Mouse (Mus musculus) heart, adult 9 months (tissue): ENCODE data around the gene D11Wsu47e.

ENCODE experiments used
- DNase-seq, 2 experiments: peaks; one replicate each; pipeline ENCODE4 v3.0.0; 2022; ENCODE audit warnings: low spot score in 2 of 2

D11Wsu47e gene

DNA sequence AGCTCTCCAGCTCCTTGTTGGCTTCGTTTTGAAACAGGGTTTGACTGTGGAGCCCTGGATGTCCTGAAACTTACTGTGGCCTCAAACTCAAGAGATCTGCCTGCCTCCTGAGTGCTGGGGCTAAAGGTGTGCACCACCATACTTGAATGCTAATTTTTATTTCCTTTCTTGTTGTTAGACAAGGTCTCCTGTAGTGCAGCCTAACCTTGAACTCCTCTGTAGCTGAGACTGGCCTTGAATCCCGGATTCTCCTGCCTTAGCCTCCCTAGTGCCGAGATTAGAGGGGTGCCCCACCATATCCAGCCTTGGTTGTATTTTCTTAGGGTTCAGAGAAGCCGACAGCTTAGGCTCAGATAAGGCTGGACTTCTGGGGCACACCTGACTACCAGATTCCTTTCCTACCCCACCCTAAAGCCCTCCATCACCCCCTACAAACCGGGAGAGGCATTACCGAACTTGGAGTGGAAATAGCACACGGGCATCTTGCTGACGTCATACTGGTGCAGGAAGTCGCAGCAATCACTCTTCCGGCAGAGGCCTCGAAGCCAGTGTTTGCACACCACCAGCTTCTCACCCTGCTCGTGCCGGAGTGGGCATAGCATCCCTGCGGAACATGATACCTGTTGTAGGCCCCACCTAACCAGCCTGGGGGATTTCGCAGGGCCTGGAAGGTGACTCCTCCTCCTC is 21.9 kb downstream of the D11Wsu47e start:
- no peak for DNase-seq

DNA sequence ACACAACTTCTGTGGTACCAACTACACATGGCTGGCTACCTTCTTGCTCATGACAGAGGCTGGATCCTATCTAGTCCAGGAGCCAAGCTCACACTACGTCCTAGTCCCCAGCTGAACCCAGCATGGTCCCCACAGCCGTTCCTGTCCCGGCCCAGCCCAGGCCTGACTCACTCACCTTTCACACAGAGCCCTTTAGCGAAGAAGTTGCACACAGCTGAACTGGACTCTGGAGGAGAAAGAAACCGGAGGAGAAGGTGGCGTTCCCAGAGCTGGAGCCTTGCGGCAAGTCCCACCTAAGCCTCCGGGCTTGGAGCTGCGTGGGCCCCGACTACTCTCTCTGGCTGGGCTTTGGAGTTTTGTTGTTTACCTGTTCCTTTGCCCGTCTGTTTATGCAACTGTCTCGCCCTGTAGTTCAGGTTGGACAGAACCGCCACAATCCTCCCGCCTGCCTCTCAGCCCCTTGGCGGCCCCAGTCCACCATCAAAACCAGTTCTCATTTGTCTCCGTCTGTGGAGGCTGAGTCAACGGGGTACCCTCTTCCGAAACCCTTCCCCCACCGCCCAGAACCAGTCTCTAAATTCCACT is 24.5 kb downstream of the D11Wsu47e start:
- no peak for DNase-seq

DNA sequence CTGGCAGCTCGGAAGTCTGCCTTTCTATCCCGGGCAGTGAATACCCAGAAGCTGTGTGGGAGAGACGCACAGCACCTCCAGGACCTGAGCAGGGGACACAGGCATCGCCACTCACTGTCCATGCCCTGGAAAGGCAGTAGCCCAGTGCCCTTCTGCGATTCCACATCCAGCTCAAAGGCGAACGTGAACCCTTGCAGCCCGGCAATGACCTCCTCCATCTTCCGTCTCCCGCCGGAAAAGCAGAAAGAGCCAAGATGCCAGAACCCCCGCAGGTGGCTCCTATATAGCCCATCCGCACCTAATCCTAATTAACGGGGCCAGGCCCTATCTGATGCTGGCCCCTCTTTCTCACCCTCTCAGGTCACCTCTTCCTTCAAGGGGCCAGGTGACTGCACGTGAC is 25.1 kb downstream of the D11Wsu47e start:
- DNase-seq = no peak

- DNase-seq = no peak
These were observed 25.6 kb downstream of the D11Wsu47e start, which contains the start of gene Cpsf4l for GRCm38 (mm10) chr11:113709731-113710256. Gene Cpsf4l (minus strand): TSS chr11:113710017.

DNA sequence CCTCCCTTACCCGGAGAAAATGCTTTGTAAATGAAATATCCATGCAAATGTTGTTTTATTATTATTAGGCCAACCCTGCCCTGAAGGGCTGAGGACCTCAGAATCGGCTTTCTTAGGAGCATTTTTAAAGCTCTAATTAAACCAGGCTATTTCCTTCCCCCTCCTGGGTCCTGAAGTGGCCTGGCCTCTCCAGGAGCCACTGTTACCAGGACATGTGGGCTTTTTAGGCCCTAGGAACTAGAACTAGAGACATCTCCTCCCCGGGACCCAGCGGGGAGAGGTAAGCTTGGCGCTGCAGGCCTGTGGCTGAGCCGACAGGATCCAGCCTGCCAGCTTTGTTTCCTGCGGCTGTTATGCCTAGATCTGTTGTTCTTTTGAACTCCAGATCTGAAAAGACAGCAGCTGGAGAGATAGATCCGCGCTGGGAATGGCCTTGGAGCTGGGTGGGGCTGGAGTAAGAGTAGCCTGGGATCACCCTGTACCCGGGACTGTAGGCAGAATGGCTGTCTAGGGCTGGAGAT is 26.1 kb downstream of the D11Wsu47e start:
- no peak for DNase-seq

- no peak for DNase-seq
These were observed 26.8 kb downstream of the D11Wsu47e start for GRCm38 (mm10) chr11:113711061-113711460.

GRCm38 (mm10) chr11:113715078-113715674 is 31.0 kb downstream of the D11Wsu47e start:
- DNase-seq = no peak

DNA sequence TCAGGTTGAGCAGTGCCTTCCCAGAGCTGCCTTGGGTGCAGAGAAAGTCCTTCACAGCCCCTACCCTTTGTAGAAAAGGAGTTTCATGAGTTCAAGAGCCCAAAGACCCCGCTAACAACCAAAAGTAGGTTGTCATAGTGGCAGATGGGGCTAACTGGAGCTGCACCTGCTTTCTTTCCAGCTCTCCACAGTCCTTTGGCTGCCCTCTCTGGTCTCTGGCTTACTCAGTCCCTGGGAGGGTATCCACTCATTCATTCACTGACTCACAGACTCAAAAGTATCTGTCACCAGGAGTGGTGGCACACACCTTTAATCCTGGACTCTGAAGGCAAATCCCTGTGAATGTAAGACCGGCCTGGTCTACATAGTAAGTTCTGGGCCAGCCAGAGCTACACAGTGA is 31.9 kb downstream of the D11Wsu47e start:
- DNase-seq = no peak

- no peak for DNase-seq
These were observed 33.7 kb downstream of the D11Wsu47e start for GRCm38 (mm10) chr11:113717767-113718424.

- no peak for DNase-seq
These were observed 38.3 kb downstream of the D11Wsu47e start for GRCm38 (mm10) chr11:113722405-113723090.

DNA sequence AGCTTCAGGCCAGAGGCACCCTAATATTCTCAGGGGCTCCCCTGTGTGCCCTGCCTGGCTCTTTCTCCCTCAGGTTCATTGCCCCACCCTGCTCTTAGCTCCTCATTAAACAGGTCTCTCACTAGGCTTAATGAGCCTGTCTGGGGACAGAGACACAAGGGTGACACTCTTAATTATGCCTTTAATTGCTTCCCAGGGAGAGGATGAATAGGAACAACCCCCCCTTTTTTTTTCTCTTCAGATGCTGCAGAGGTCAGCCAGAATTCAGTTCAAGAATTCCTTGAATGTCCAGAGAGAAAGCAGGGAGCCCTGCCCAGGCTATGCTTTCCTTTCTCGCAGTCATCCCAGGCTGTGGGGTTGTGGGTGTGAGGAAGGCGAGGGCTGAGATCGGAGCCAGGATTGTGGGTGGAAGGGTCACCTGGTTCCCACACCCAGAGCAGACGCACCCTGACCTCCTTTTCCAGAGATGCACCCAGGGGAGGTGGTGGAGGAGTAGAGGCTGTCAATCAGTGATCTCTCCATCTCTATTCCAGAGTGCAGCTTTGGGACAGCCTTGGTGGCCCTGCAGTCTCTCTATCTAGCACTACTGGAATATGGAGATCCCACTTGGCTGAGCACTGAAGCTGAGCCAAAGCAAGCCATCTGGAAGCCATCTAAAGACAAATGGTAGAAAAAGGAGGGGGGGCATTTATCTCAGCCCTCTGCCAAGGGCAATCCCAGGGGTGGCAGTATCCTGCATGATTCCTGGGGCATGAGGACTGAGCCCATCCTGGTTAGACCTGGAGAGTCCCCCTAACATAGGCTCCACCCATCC is 41.2 kb downstream of the D11Wsu47e start:
- DNase-seq = peak; percentile 60 to 74

- DNase-seq = no peak
These were observed 43.0 kb downstream of the D11Wsu47e start for GRCm38 (mm10) chr11:113726994-113727888.

DNA sequence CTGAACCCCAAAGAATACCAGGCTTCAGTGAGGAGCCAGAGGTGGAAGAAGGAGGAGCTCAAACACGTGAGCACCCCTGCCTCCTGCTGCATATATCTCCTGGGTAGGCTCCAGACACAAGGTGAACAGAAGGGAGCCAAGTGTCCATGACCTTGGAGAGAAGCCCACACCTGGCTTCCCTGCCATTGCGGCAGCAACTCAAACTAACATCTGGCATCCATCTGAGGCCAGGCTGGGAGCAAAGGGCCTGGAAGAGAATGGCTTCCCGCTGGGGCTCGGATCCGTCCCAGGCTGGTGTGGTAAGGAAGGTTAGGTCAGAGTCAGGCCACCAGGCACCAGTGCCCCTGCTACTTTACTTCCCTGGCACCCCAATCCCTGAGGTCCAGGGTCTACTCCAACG is 43.8 kb downstream of the D11Wsu47e start:
- DNase-seq = no peak

DNA sequence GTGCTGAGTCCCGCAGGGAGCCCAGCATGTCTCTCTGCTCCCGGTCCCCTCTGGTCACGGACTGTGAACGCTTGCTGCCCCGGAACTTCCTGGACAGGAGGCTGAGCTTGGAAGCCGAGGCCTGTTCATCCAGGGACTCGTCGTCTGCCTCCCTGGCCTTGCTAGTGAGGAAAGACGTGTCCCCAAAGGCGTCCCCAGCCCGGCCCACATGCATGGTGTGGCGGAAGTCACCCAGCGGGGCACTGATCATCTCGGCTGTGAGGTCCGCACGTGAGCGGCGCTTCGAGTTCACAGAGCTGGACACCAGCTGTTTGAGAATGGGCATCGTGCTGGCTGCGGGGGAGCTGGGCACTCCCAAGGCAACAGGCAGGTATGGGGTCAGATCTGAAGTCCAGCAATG is 45.0 kb downstream of the D11Wsu47e start:
- DNase-seq = no peak

- DNase-seq = no peak
These were observed 45.7 kb downstream of the D11Wsu47e start for GRCm38 (mm10) chr11:113729917-113730316.

DNA sequence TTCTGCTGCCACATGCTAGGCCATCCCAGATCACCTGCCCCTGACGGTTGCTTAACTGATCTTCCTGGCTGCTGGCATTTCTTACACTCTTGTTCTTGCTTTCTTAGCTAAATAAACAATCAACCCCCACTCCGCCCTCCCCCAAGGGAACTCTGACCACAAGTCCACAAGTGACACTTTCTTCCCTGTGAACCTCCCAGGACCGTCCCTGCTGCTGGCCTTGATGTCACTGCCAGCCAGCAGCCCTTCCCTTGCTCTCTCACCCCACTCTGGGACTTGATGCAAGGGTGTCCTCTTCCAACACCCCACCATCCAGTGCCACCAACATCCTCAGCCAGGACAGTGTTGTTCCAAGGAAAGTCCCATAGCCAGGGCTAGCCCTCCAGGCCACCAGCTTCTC is 46.7 kb downstream of the D11Wsu47e start:
- no peak for DNase-seq

DNA sequence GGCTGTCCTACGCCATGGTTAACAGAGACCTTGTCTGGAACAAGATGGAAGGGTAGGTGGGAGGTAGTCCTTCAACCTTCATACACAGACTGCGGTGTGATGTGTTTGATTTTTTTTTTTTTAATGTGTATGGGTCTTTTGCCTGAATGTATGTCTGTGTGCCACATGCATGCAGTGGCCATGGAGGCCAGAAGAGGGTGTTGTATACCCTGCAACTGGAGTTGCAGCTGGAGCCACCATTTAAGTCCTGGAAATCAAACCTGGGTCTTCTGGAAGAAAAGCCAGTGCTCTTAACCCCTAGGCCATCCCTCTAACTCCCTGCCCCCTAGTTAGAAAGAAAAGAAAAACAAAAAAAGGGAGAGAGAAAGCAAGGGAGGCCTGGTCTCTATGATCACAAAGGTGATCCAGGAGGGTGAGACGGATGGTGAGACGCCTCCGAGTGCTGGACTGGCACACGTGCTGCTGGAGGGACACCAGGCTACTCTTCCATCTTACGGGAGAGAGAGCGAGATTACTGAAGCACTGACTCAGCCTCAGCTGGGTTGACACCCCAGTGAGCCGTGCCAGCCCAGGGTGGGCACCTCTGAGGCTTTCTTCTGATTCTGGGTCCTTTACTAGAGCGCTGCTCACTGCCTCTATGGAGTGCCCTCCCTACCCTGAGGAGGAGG is 47.9 kb downstream of the D11Wsu47e start:
- DNase-seq = no peak

DNA sequence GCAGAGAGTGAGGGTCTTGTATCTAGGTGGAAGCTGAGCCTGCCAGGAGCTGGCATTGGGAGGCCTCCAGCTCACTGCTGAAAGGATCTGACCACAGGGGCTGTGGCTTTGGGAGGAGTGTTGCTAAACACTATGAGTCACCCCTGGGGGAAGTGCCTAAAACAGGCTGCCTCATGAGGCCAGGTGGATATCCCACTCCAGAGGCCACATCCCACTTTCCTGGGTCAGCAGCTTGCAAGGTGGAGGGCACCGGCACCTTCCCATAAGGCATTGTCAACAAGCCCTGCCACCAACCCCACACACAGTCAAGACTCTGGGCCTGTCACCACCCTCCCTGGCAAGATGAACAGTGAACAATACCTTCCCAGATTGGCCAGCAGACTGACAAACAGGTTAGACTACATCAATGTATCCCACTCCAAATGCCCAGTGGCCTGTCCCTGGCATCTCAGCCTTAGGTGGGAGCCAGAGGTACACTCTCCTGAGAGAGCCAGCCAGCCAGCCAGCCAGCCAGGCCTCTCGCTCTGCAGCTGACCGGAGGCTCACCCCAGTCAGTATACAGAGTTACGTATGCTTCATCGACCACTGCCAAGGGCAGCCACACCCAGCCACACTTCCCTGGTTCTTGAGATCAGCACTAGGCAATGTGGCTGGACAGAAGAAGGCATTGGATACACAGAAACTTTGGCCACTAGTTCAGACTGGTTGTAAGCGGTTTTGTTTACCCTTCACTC is 49.6 kb downstream of the D11Wsu47e start:
- DNase-seq = no peak
